Mouse (Mus musculus) heart, adult 2 months (tissue): ENCODE results near the gene 4930469K13Rik.

Experiments used
- CTCF ChIP-seq: fragments of 200-600 bp; IDR thresholded peaks from 2 replicates; pipeline ENCODE4 v1.8.1; 2022; ENCODE audit warnings: antibody characterized with exemption, mild to moderate bottlenecking, moderate library complexity
- EP300 ChIP-seq: fragments of 200-500 bp; IDR thresholded peaks from 2 replicates; pipeline ENCODE4 v1.6.1; 2011; ENCODE audit warnings: low read depth, low read length, control low read depth; ENCODE audit not compliant: insufficient read depth
- POLR2A ChIP-seq: fragments of 200-500 bp; IDR thresholded peaks from 2 replicates; pipeline ENCODE4 v1.6.1; 2011; ENCODE audit warnings: mild to moderate bottlenecking, low read depth, low read length, control low read depth; ENCODE audit not compliant: insufficient read depth

DNA sequence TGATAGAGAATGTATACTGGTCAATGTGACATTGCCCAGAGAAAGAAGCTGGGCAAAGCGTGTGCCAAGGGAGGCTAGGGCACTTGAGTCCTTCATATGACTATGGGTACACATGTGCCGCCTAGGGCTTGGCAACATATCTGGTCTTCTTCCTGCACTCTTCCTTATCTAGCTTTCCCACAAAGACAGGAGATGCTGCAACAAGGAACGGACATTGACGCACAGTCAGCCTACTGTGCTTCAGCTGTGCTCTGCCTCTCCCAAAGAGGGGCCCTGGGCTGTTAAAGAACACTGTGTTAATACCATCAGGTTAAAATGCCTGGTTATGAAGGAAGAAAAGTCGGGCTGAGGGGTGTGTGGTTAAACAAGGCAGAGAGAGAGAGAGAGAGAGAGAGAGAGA lies 141.7 kb downstream of the 4930469K13Rik start:
- TF ChIP-seq CTCF (no peak), POLR2A (no peak), EP300 (no peak)
